Mouse (Mus musculus) frontal cortex, postnatal 36 days (tissue): ENCODE results near the gene Trp73.
A peak's percentile ranks its signal among the peaks of the same experiment; 100 is the strongest.

Source experiments
- DNase-seq, 2 experiments: peaks; one replicate each; pipeline ENCODE4 v3.0.0; 2022; ENCODE audit warnings: low spot score in 2 of 2

Gene Trp73

DNA sequence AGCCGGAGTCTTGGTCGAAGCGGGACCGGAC, at the start of gene Trp73:
Gene Trp73, minus strand, starts transcription at position 27 of the 31 bp plus-strand sequence.
- no peak for DNase-seq

GRCm38 (mm10) chr4:154188948-154189347, 48.9 kb upstream of the Trp73 start:
- no peak for DNase-seq

DNA sequence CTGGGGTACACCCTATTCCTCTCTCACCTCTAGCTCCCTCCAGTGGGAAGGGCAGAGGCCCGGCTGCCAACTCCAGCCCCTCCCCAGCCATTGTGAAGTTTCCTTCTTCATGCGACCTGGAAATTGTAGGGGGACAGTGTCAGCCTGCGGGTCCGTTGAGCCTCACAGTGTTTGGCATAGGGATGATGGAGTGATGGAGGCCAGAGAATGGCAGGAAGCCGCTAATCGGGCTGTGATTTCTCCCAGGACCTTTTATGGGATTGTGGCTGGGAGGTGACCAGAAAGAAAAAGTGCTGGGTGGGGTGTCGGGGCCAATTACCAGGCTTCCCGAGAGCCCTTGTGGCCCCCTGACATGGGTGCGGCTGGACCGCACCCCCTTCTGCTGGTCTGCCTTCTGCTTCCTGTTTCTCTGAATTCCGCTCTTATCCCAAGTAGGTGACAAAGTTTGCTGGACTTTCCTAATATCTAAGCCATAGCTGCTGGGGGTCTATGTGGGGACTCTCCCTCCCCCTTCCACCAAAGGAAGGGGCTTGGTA, 46.1 kb upstream of the Trp73 start:
- no peak for DNase-seq

GRCm38 (mm10) chr4:154185001-154185400, 45.0 kb upstream of the Trp73 start:
- no peak for DNase-seq

GRCm38 (mm10) chr4:154183566-154183965, 43.6 kb upstream of the Trp73 start:
- DNase-seq, result no peak

DNA sequence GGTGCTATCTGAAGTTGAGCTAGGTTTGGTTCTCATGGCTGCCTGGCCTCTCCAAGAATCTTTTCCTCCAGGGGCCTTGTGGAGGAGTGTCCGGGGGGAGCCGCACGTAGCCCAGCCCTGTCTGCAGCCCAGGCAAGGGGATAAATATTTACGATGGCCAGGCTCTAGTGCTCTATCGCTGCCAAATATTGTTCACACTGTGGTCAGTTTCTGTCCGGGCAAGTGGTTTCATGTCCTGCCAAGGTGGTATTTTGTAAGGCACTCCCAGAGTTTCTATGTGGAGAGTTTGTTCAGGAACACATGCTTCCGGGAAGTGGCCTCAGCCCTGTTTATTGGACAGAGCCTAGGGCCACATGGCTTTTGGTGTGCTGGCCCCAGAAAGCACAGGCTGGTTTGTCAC, 41.0 kb upstream of the Trp73 start:
- no peak for DNase-seq

DNA sequence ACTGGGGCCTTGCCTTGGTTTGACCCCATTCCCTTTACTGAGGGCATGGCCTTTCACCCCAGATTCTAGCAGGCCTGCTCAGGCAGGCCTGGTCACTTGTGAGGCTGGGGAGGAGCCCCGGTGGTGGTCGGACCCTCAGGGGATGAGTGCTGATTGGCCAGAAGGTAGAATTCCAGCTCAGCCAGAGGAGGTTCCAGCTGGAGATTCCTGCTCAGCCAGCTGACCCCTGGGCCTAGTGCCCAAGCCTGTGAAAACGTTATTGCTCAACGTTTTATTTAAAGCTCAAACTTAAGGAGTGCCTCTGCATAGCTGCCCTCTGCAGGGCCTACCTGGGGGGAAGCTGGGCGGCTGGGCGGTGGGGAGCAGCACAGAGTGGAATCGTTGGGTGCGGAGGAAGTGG, 37.2 kb upstream of the Trp73 start:
- DNase-seq, result no peak

- DNase-seq, result no peak
Observed at GRCm38 (mm10) chr4:154171931-154172604, 32.1 kb upstream of the Trp73 start.

- no peak for DNase-seq
Observed at GRCm38 (mm10) chr4:154171151-154171930, 31.3 kb upstream of the Trp73 start.

GRCm38 (mm10) chr4:154170506-154171150, 30.6 kb upstream of the Trp73 start, which contains the start of gene Megf6:
Gene Megf6, plus strand, starts transcription at chr4:154170730.
- DNase-seq, result peak in 1 of 2 experiments; percentile 36

DNA sequence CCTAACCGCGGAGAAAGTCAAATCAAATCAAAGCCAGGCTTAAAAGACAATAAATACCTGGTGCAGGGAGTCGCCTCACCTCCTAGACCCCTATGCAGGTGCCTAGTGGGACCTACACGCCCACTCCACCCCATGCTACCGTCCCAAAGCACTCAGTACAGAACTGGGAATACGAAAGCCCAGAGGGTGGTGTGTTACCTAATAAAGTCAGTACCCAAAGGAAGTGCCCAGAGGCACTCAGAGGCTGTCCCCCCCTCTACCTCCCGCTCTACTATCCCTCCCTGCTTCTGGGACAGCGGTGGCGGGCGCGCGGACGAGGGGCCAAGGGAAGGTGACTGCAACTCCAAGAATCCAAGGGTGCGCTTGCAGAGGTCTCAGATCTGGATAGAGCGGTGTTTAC, 30.0 kb upstream of the Trp73 start:
- no peak for DNase-seq

GRCm38 (mm10) chr4:154167053-154167452, 27.0 kb upstream of the Trp73 start:
- no peak for DNase-seq

- DNase-seq, result peak; percentile 72 to 74
Observed at GRCm38 (mm10) chr4:154163296-154163695, 23.3 kb upstream of the Trp73 start.

DNA sequence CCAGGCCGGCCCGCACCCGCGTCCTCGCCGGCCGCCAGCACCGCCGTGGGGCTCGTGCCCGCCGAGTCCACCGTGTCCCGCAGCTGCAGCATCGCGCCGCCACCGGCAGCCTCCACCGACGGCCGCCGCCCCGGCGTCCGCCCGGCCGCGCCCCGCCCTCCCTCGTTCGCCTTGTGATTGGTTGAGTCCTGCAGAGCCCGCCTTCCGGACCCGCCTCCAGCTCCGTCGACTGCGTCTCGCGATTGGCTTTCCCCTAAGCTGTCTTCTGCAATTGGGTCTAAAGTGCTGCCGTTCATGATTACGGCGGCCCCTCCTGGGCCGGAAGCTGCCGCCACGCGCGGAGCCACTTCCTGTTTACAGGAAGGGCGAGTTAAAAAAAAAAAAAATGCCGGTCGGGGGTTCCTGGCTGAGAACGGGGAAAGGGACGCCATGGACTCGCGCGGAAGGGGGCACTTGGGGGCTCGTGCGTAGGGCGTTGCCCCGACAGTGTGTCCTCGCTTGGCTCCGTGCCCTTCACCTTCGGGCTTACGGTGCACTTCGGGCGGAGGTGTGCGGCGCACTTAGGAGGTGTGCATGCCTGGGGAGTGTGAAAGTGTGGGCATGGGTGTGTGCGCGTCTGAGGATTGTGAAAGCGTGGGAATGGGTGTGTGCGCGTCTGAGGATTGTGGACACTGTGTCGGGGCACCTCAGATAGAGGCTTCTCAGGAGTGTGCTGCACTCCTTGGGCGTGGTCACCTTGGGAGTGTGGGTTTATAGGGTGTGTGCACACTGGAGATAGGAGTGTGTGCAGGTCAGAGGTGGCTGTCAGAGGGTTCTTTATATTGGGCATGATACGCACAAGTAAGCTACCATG, 20.8 kb upstream of the Trp73 start, which contains the start of gene Tprgl:
Gene Tprgl, minus strand, starts transcription at position 129 of the 853 bp plus-strand sequence.
- DNase-seq, result peak; percentile 93 to 97

- no peak for DNase-seq
Observed at GRCm38 (mm10) chr4:154159961-154160537, 20.0 kb upstream of the Trp73 start.

- DNase-seq, result peak; percentile 77 to 86
Observed at GRCm38 (mm10) chr4:154159002-154159401, 19.0 kb upstream of the Trp73 start.

DNA sequence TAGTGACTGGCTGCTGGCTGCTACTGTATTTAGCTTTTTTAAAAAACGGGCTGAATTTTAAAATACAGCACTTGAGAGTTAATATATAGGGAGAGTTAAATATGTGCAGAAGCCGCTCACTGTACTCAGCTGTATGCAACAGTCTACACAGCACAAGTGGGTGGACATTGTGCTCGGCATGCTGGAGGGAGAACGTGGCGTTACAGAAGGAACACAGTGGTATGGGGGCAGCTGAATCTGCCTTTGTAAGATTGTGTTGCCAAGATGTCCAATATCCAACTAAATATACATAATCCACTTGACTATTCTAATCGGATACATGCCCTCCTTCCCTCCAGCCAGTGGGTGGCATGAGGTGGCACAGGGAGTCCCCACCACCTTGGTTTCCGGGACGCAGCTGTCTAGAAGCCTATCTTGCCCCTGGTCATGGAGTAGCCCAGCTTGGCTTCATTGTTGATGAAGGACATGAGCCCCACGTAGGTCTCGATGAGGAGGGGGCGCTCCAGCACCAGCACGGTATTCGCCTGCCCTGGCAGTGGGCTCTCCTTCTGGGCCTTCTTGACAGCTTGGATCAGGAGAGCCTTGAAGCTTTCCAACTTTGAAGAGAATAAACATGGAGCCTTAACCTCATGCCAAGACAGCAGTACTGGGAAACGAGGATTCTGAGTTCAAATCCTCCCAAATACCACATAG, 18.1 kb upstream of the Trp73 start:
- no peak for DNase-seq

GRCm38 (mm10) chr4:154156050-154156449, 16.0 kb upstream of the Trp73 start:
- no peak for DNase-seq

GRCm38 (mm10) chr4:154154104-154154503, 14.1 kb upstream of the Trp73 start:
- no peak for DNase-seq

DNA sequence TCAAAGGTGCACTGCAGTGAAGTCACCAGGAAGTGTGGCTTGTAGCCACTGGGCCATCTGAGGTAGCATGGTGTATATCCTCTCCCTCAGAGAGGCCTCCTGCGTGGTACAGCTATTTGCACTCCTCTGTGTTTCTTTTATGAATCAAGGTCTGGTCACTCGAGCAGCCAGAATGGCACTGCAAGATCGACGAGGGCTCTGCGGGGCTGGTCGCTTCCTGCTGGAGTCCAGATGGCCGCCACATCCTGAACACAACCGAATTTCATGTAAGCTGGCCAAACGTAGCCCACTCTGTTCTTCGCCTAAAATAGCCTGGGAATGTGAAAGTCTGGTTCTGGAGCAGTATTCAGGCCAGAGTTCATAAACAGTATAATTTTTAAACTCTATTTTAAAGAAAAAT, 6.3 kb upstream of the Trp73 start:
- no peak for DNase-seq

DNA sequence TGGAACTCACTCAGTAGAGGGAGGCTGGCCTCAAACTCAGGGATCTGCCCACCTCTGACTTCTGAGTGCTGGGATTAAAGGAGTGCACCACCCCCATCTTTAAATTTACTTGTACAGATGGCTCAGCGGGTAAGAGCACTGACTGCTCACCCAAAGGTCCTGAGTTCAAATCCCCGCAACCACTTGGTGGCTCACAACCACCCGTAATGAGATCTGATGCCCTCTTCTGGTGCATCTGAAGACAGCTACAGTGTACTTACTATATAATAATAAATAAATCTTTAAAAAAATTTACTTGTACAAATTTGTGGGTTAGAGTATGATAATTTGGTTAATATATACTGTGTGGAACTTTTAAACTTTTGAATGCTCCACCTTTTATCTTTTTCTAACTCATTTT, 4.7 kb upstream of the Trp73 start:
- no peak for DNase-seq
